Mouse (Mus musculus): ENCODE measurements around the gene Asgr2.
"Not testable (repeated sequence)": the region's sequence is repeated elsewhere in the genome, so short reads cannot be mapped to it uniquely, and the experiment has no call there.

The Asgr2 gene

DNA sequence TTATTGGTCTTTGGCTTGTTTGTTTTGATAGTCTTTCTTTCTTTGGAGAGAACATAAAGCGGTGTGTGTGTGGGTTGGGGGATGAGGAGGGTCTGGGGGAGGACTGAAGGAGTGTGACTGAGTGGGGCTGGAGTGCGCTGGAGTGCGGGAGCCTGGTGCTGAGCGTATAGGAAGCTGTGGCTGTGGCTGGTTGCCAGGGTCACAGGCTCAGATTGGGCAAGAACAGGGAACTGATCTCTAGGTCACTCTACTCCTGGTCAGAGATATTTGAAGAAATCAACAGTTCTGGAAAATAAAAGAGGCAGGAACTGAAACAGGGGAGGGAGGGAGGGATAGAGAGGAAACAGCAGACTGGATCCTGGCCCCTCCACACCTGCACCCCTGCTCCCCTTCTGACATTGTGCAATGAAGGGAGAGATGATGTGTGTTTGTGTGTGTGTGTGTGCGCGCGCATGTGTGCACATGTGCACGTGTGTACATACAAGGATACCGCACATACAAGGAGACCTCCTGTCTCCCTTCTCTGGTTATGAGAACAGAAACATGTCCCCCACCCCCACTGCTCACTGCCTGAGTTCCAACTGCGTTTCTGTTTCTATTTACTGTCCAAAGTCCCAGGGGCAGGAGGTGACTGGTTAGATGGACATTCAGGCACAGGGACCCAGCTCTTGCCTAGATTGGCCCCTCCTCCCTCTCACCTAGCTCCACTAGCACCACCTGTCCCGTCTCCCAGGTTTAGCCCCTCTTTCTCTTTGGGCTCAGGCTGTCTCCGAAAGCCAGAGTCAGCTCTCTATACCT is at the start of gene Asgr2:
TSS of gene Asgr2 (plus strand) at position 659 of the 798 bp plus-strand sequence.
- in situ Hi-C loops (cut with MboI): no loop called here

DNA sequence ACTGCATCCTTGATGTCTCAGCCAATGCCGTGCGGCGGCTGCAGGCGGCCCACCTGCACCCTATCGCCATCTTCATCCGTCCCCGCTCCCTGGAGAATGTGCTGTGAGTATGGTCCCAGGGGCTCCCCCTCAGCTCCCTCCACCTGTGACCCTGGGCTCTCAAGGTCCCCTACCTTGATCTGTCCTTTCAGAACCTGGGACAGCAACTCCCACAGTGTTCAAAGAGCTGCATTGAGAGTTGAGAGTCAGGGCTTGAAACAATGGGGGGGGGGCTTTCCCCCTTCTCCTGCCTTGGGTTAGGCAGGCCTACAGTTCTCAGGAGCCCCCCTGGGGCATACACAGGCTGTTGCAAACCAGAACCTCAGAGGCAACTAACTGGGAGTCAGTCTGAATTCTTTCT is 48.8 kb upstream of the Asgr2 start:
- in situ Hi-C loops (cut with MboI): no loop called here

DNA sequence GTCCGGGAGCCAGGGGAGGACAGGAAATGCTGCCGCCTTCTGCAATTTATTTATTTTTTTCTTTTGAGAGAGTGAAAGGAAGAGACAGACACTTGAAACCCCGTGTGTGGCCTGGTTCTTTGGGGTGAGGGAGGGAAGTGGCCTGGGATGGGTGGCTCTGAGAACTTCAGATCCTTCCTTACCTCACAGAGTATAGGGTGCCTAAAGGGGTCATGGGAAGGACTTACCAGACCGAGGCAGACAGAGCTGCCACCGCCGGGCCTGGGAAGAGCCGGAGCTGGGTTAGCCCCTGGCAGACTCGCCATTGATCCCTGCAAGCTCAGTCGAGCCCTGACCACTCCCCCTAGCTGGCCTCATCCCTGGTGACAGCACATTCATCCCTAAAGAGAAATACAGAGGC is 47.0 kb upstream of the Asgr2 start:
- in situ Hi-C loops (cut with MboI): no loop called here

DNA sequence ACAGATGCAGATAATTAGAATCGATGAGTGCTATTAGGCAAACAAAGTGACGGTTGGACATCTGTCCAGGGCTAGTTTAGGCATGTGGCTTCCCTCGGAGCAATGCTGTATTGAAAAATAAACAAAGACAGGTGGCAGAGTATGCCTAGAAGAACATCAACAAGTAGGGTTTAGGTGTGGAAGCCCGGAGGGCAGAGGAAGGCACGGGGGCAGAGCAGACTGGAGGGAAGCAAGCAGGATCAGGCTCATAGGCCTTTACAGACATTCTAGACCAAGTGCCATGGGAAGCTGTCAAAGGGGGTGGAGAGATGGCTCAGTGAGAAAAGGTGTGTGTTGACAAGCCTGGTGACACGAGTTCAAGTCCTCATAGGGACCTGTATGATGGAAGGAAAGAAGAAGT is 43.1 kb upstream of the Asgr2 start:
- in situ Hi-C loops (cut with MboI): no loop called here

DNA sequence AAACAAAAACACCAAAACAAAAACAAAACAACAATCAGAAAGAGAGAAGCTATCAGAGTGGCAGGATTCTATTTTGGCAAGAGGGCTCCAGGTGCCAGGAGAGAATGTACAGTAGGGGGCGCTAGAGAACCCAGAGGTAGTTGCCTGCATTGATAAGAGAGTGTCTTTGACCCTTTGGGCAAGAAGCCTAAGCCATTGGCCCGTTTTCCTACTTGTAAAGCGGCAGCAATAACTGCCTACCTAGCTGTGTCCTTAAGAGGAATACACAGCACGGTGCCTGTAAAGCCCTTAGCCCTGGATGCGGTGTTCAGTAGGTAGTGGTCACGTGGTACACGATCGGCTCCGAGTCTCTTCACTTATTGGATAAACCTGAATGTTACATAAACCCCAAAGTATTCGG is 42.6 kb upstream of the Asgr2 start:
- in situ Hi-C loops (cut with MboI): no loop called here

DNA sequence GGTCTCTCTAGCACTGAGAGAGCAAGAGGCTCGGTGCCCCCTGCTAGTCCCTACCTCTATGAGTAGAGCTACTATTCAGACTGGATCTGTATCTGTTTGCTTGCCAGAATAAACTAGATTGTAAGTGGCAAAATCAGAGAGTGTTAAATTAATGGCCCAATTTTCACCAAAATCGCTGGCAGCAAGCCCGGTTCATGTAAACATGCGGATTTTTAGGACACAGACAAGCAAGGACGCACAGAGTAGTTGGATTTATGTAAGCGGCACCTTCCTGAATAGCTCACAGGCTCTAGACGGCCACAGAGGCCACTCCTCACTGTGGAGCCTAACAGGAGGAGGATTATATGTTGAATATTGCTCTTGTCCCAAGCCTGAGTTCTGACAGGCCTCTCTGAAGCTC is 39.3 kb upstream of the Asgr2 start:
- in situ Hi-C loops (cut with MboI): no loop called here

DNA sequence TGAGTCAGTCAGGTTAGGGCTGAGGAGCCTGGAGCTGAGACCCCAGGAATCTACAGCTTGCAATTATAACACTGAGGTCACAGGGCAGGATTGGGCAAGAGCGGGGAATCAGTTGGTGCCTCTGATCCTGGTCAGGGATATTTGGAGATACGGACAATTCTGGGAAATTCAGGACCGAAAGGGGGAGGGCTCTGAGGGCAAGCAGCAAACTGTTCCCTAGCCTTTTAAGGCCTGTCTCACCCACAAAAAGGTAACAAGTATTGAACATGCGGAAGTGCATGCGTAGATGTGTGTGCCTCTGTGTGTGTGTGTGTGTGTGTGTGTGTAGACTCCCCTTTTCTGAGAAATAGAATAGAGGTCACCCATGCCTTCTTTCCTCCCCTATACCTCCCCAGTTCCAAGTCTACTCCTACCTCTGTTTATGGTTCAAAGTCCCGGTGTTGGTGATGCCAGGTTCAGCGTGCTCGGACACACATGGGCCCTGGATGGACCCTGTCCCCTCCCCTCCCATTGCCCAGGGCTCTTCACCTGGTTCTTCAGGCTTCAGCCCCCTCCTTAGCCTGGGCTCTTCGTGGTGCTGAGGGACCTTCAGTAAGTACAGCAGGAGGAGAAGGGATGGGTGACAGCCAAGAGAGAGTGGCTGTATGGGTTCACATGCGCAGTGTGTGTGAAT is 38.4 kb upstream of the Asgr2 start, which contains the start of gene Asgr1:
TSS of gene Asgr1 (plus strand) at position 188 of the 673 bp plus-strand sequence.
- in situ Hi-C loops (cut with MboI): no loop called here

DNA sequence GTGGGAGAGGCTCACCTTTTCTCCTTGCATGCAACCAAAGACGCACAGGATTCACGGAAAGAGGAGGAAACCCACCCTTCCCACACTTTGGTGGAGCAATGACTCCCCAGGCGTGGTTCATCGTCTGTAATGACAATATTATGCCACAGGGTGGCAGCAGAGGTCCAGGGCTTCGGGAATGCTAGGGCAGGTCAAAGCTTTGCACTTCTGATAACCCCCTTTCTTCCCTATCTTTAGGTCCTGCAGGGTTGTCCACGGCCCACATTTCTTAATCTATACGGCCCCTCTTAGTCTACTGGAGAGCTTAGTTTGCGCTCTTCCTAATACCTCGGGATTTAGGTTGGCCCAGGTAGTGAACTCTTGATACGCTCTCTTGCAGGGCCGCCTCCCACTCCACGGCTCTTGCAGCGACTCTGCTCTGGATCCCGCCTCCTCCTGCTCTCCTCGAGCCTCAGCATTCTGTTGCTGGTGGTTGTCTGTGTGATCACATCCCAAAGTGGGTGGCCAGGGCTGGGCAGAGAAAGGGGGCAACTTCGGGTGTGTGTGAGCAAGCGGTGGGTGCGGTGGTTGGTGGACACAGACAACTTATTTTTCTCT is 36.7 kb upstream of the Asgr2 start:
- in situ Hi-C loops (cut with MboI): no loop called here

DNA sequence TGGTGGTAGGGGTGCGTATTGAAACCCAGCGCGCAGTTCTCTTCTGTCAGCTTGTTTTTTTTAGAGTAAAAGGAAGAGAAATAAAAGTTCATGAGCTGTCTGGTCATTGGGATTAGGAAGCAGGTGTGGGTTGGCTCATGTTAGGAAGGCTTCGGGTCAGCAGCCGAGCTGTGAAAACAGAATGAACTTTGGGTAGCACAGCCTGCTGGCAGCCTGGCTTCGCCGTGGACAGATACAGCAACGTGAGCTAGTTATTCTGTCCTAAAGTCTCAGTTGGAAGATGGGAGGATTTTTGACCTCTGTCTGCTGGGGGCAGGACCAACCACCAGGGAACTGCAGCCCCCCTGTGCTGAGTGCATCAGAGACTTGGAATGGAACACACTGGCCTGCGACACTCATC is 34.6 kb upstream of the Asgr2 start:
- in situ Hi-C loops (cut with MboI): no loop called here

DNA sequence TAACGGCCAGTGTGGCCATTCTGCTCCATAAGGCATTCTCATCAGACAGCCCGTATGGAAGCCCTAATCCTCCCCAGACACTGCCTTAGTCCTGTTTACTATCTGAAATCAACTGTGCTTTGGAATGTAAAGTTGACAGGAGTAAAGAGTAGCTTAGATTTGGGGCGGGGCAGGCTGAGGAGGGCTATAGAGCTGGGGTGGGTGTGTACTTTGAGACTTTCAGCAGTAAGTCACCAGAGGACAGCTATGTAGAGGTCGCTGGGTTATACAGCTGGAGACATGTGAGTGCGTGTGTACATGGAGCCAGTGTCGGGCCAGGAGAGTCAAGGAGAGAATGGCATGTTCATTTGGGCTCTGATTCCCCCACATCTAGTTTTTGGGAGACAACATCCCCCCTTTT is 32.5 kb upstream of the Asgr2 start:
- in situ Hi-C loops (cut with MboI): no loop called here

DNA sequence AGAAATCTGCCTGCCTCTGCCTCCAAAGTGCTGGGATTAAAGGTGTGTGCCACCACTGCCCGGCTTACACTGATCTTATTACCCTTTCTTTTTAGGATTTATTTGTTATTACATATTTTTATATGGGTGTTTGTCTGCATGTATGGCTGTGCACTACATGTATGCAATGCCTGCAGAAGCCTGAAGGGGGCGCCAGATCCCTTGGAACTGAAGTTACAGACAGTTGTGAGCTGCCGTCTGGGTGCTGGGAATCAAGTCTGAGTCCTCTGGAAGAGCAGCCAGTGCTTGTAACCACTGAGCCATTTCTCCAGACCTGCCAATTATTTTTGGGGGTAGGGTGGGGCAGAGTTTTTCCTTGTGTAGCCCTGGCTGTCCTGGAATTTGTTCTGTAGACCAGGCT is 29.4 kb upstream of the Asgr2 start:
- in situ Hi-C loops (cut with MboI): no loop called here

DNA sequence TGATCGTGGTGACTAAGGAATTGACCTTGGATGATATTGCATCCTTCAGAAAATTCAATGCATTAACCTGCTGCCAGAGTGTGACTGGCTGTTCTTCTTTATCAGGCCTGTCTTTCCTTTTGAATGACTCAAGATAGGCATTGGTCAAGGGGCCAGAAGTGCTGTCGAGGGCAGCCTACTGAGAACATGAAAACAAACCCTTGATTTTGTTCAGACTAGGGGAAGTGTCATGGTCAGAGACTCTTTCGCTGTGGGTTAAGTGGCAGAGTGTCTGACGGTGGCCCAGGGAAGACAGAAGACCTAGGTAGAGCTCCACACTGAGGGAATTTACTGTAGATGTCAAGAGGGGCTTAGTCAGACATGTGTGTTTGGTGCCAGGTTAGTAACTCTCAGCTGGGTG is 25.7 kb upstream of the Asgr2 start:
- in situ Hi-C loops (cut with MboI): no loop called here

DNA sequence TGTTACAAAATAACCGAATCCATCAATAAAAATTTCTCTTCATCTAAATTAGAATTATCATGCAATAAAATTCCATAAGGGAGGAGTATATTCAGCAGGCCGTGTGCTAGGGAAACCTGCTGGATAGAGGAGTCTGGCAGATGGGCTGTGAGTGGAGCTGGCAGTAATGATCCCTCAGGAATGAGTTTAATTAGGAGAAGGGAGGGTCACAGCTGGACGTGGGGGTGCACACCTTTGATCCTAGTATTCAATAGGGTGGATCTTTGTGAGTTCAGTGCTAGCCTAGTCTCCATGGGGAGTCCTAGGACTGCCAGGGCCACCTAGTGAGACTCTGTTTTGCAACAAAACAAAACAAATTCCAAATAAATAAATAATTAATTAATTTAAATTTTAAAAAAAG is 24.2 kb upstream of the Asgr2 start:
- in situ Hi-C loops (cut with MboI): no loop called here

DNA sequence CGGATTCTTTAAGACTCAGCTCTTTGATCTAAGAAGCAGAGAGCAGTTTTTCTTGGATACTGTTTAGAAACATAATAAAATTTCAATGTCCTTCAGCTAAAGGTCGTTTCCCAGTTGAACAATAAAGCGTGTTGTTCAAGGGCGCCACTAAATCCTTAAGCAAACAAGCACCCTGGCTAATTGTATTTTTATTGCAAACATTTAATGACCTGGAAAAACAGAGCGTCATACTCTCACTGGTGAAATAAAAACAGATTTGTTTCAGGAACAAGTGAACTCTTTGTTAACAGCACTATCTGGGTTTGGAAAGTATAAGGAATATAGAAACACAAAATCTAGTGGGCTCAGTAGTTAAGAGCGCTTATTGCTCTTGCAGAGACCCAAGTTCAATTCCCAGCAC is 22.4 kb upstream of the Asgr2 start:
- in situ Hi-C loops (cut with MboI): no loop called here

DNA sequence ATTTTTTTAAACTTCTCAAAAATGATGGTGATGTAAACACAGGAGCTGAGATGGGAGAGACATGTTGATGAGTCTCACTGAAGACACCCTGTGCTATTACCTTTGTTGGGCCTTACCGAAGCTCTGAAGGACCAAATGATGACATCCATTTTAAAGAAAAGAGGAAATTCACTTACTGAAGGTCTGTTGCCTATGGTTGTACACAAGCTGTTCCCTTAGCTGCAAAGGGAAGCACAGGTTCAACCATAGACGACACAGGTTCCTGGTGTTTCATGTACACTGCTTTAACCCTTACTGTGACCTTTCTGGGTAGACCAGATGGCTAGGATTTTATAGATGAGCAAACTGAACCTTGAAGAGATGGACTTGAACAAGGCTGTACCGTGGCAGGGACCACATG is 21.8 kb upstream of the Asgr2 start:
- in situ Hi-C loops (cut with MboI): not testable (repeated sequence)

DNA sequence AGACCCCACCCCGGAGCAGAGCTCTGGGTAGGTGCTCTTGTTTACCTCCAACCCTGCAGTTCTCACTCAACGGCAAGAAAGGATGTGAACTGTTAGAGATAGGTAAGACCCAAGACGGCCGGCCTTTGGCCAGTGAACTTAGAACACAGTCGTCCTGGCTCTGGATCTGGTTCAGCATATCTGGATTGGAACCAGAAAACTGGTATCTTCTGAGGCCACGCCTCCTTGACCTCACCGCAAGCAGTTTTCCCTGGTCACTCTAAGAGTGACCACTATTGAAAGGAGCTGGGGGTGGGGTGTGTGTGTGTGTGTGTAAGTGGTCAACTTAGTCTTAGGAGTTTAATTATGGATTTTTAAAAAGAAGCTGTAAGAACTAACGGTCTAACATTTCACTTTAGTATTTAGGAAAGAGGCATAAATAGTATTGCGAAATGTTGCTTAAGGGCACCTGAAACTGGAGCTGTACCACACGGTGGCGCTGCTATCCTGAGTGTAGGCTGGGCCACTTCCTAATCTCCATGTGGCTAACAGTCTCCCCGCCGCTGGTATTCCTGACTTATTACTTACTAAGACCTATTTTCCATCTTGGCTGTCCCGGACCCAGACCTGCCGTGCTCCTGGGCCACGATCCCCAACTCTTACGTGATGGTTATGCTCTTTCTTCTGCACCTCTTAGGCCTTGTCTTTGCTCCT is 17.9 kb upstream of the Asgr2 start:
- in situ Hi-C loops (cut with MboI): no loop called here

DNA sequence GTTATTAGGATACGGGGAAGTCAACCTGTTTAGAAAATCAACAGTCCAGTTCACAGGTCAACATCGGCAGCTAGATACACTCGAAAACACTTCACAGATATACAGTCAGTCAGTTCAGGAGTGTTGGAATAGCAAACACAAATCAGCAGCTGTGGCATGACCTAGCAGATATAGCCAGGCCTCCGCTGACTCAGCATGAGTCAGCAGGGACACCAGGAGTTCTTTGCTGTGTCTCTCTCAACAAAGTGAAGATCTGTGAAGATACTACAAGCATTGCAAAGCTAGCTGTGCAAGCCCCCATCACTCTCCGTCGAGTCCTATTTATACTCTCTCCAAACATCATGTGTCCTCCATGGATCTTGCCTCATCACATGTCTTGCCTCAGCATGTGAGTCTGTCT is 16.9 kb upstream of the Asgr2 start:
- in situ Hi-C loops (cut with MboI): no loop called here

DNA sequence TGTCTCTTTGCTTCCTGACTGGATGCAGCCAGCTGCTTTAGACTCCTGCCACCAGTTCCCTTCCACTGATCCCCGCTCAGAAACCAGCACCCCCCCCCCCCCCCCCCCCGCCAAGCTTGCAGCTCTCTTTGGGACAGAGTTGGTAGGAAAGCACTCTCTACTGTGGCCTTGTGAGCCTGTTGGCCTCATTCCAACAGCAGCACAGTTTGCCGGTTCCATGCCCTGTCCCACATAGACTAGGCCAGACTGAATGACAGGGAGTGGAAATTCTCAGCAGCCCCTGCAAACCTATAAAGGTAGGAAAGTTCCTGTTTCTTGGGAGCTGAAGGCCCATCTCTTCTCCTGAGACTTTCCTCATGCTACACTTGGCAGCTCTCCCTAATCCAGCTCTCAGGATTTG is 15.0 kb upstream of the Asgr2 start:
- in situ Hi-C loops (cut with MboI): no loop called here

DNA sequence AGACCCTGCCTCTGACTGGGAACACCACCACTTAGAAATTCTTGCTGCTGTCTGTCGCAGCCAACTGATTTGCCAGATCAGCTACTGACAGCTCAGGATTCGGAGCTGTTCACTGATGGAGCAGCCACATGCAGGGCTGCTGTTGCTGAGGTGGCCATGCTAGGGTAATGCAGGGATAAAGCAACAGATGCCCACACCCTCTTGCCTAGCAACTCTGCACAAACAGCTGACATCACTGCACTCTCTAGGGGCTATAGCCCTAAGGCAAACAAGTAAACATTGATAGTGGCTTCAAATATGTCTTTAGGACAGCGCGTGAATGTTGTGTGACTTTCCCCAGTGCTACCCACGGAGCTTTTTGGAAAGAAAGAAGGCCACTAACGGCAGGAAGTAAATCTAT is 13.3 kb upstream of the Asgr2 start:
- in situ Hi-C loops (cut with MboI): no loop called here

DNA sequence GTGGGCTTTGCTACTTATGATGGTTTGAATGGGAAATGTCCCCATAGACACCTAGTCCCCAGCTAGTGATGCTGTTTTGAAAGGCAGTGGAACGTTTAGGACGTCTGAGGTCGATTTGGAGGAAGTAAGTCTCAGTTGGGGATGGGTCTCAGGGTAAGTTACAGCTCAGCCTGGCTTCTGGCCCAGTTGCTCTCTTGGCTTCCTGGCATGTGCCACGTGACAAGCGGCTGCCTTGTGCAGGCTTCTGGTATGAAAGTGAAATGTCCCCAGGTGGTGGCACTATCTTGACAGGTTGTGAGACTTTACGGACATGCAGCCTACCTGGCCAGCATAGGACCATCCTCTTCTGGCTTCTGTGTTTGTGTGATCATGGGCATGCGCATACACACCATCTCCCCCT is 12.5 kb upstream of the Asgr2 start:
- in situ Hi-C loops (cut with MboI): no loop called here

DNA sequence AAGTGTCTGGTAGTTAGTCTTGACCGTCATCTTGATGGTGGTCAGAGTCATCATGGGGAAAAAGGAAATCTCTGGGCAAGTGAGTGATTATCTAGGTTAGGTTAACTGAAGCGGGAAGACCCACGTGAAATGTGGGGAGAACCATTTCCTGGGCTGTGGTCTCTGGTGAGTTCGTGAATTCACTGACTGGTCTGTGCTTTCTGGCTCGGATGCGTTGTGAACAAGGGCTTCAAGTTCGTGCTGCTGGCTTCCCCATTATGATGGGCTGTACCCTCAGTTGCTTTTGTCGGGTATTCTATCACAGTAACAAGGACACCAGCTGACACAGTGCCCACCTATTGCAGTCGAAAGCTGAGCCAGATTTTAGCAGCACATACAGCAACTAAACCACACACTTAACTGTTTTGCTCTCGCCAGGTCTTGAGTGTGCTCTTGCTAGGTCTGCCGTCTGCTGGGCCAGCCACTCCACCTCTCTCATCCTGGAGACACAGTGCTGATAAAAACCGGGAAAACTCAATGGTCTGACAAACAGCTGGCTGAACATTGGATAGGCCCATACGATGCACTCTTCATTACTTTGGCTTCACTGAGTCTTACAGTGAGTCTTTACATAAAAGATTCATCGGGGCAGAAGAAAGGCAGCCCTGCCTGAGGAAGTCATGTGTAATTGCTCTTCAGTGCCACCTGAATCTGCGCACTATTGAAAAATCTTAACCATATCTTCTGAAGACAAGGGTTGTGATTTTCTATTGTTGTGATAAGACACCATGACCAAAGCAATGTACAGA is 11.4 kb upstream of the Asgr2 start:
- in situ Hi-C loops (cut with MboI): no loop called here

DNA sequence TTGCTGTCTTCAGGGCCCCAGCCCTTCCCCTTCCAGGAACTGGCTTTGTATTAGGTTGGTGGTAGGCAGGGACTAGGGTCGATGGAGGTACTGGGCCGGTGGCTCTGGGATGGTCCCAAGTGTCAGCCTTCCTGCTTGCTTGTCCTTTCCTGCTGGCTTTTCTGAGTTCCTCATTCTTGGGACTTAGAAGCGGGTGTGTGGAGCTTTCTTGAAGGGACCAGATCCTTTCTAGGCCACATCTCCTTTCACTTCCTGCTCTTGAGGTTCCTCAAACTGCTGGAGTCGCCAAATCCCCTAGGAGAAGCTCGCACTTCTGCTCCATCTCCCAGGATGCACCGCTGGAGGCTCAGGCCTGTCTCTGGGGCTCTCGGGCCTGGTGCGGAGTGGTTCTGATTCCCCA is 7.9 kb upstream of the Asgr2 start:
- in situ Hi-C loops (cut with MboI): no loop called here

All from mature B cell (primary cell).